Mouse (Mus musculus): ENCODE data around the gene Gadd45b. TPM values are rescaled to one million over a fixed set of nuclear protein-coding genes. Genes with fewer than 3 reads are reported as not detected.

The Gadd45b gene
- polyA plus RNA-seq, 1 experiment from 2014 or later, result 1.6 TPM

GRCm38 (mm10) chr10:80931695-80932094 is 1.8 kb downstream of the Gadd45b start:
- peaks cover 76% of the 10 kb centered on the region for H3K27me3 ChIP-seq (replicated peaks)

GRCm38 (mm10) chr10:80932206-80932605 is 2.3 kb downstream of the Gadd45b start:
- no peaks in the 10 kb centered on the region for H3K36me3 ChIP-seq
- WGBS (ENCODE audit: insufficient replicate concordance), result under 1% methylated on average over 20 of the region's 20 CpGs
- ATAC-seq, result no peak
- H3K27me3 ChIP-seq (replicated peaks), result peaks cover 81% of the 10 kb centered on the region
- H3K27ac ChIP-seq, result no peak overlapping the region
- no peaks in the 10 kb centered on the region for H3K9me3 ChIP-seq (replicated peaks)
- H3K4me1 ChIP-seq, result peaks cover 72% of the 10 kb centered on the region
- H3K4me3 ChIP-seq, result peak overlapping the region; percentile 55
- peak overlapping the region; percentile 95 for H3K4me2 ChIP-seq
- peak overlapping the region; percentile 46 for H3K9ac ChIP-seq

More at GRCm38 (mm10) chr10:80931695-80932094, 1.8 kb downstream of the Gadd45b start:
- Histone ChIP-seq H3K9ac (peak overlapping the region; percentile 12; the same call in 1 of the 2 replicates), H3K9me3 (replicated peaks) (no peaks in the 10 kb centered on the region), H3K27ac (no peak overlapping the region), H3K4me3 (peak overlapping the region; percentile 55), H3K36me3 (no peaks in the 10 kb centered on the region), H3K4me2 (peak overlapping the region; percentile 95), H3K4me1 (peaks cover 67% of the 10 kb centered on the region)
- no peak for ATAC-seq
- WGBS (ENCODE audit: insufficient replicate concordance), result 5% methylated on average over 26 of the region's 26 CpGs

- 1% methylated on average over 17 of the region's 17 CpGs for WGBS (ENCODE audit: insufficient replicate concordance)
- Histone ChIP-seq H3K9ac (peak overlapping the region; percentile 46; the same call in 1 of the 2 replicates), H3K27me3 (replicated peaks) (peaks cover 88% of the 10 kb centered on the region), H3K4me3 (peak overlapping the region; percentile 55), H3K4me1 (peaks cover 79% of the 10 kb centered on the region), H3K27ac (no peak overlapping the region), H3K9me3 (replicated peaks) (no peaks in the 10 kb centered on the region), H3K4me2 (peak overlapping the region; percentile 95), H3K36me3 (no peaks in the 10 kb centered on the region)
- ATAC-seq, result no peak
Observed at GRCm38 (mm10) chr10:80932700-80933420, 3.0 kb downstream of the Gadd45b start.

- no peak for ATAC-seq
- Histone ChIP-seq H3K9ac (no peak overlapping the region), H3K27me3 (replicated peaks) (peaks cover 94% of the 10 kb centered on the region), H3K4me1 (peaks cover 80% of the 10 kb centered on the region), H3K4me2 (peak overlapping the region; percentile 95), H3K36me3 (no peaks in the 10 kb centered on the region), H3K9me3 (replicated peaks) (no peaks in the 10 kb centered on the region), H3K4me3 (peak overlapping the region; percentile 55; the same call in 1 of the 2 replicates), H3K27ac (no peak overlapping the region)
- 3% methylated on average over 21 of the region's 21 CpGs for WGBS (ENCODE audit: insufficient replicate concordance)
Observed at GRCm38 (mm10) chr10:80933421-80933979, 3.6 kb downstream of the Gadd45b start.

GRCm38 (mm10) chr10:80934136-80934985 is 4.5 kb downstream of the Gadd45b start:
- peaks cover 78% of the 10 kb centered on the region for H3K4me1 ChIP-seq
- H3K9ac ChIP-seq, result no peak overlapping the region
- peaks cover 95% of the 10 kb centered on the region for H3K27me3 ChIP-seq (replicated peaks)
- peak overlapping the region; percentile 95; the same call in 1 of the 2 replicates for H3K4me2 ChIP-seq
- no peaks in the 10 kb centered on the region for H3K9me3 ChIP-seq (replicated peaks)
- H3K27ac ChIP-seq, result no peak overlapping the region
- no peak overlapping the region for H3K4me3 ChIP-seq
- ATAC-seq, result no peak
- no peaks in the 10 kb centered on the region for H3K36me3 ChIP-seq
- WGBS (ENCODE audit: insufficient replicate concordance), result 48% methylated on average over 14 of the region's 14 CpGs

- 12% methylated on average over 3 of the region's 3 CpGs for WGBS (ENCODE audit: insufficient replicate concordance)
- Histone ChIP-seq H3K36me3 (no peaks in the 10 kb centered on the region), H3K4me1 (peaks cover 81% of the 10 kb centered on the region), H3K4me2 (0 out of 2 replicates have a peak overlapping the region, but pooled peaks have one; percentile 60), H3K4me3 (no peak overlapping the region), H3K27me3 (replicated peaks) (peaks cover 95% of the 10 kb centered on the region), H3K9ac (no peak overlapping the region), H3K27ac (no peak overlapping the region), H3K9me3 (replicated peaks) (no peaks in the 10 kb centered on the region)
- no peak for ATAC-seq
Observed at GRCm38 (mm10) chr10:80935241-80935640, 5.4 kb downstream of the Gadd45b start.

GRCm38 (mm10) chr10:80935698-80936097 is 5.8 kb downstream of the Gadd45b start:
- Histone ChIP-seq H3K4me3 (no peak overlapping the region), H3K4me2 (peak overlapping the region; percentile 60), H3K4me1 (peaks cover 81% of the 10 kb centered on the region), H3K27me3 (replicated peaks) (peaks cover 95% of the 10 kb centered on the region), H3K9me3 (replicated peaks) (no peaks in the 10 kb centered on the region), H3K36me3 (no peaks in the 10 kb centered on the region), H3K27ac (no peak overlapping the region), H3K9ac (no peak overlapping the region)
- 9% methylated on average over 17 of the region's 17 CpGs for WGBS (ENCODE audit: insufficient replicate concordance)
- no peak for ATAC-seq

- Histone ChIP-seq H3K9ac (no peak overlapping the region), H3K4me3 (peak overlapping the region; percentile 30), H3K4me1 (peaks cover 81% of the 10 kb centered on the region), H3K4me2 (peak overlapping the region; percentile 60), H3K9me3 (replicated peaks) (no peaks in the 10 kb centered on the region), H3K27me3 (replicated peaks) (peaks cover 95% of the 10 kb centered on the region), H3K27ac (no peak overlapping the region), H3K36me3 (no peaks in the 10 kb centered on the region)
- ATAC-seq, result no peak
- 5% methylated on average over 37 of the region's 37 CpGs for WGBS (ENCODE audit: insufficient replicate concordance)
Observed at GRCm38 (mm10) chr10:80936135-80936809, 6.4 kb downstream of the Gadd45b start.

GRCm38 (mm10) chr10:80936810-80937164 is 6.9 kb downstream of the Gadd45b start:
- Histone ChIP-seq H3K9ac (no peak overlapping the region), H3K27ac (no peak overlapping the region), H3K4me1 (peaks cover 79% of the 10 kb centered on the region), H3K36me3 (no peaks in the 10 kb centered on the region), H3K4me2 (peak overlapping the region; percentile 60), H3K9me3 (replicated peaks) (no peaks in the 10 kb centered on the region), H3K4me3 (peak overlapping the region; percentile 30), H3K27me3 (replicated peaks) (peaks cover 92% of the 10 kb centered on the region)
- no peak for ATAC-seq
- 9% methylated on average over 6 of the region's 6 CpGs for WGBS (ENCODE audit: insufficient replicate concordance)

GRCm38 (mm10) chr10:80937646-80938045 is 7.8 kb downstream of the Gadd45b start:
- Histone ChIP-seq H3K9ac (no peak overlapping the region), H3K27me3 (replicated peaks) (peaks cover 83% of the 10 kb centered on the region), H3K4me2 (no peak overlapping the region), H3K27ac (no peak overlapping the region), H3K4me3 (no peak overlapping the region), H3K4me1 (peaks cover 72% of the 10 kb centered on the region), H3K36me3 (no peaks in the 10 kb centered on the region), H3K9me3 (replicated peaks) (no peaks in the 10 kb centered on the region)
- WGBS (ENCODE audit: insufficient replicate concordance), result 37% methylated on average over 8 of the region's 8 CpGs
- ATAC-seq, result no peak

GRCm38 (mm10) chr10:80938831-80939550 is 9.1 kb downstream of the Gadd45b start:
- Histone ChIP-seq H3K27me3 (replicated peaks) (peaks cover 75% of the 10 kb centered on the region), H3K9ac (no peak overlapping the region)

More at GRCm38 (mm10) chr10:80938831-80939550, 9.1 kb downstream of the Gadd45b start:
- Histone ChIP-seq H3K9me3 (replicated peaks) (no peaks in the 10 kb centered on the region), H3K4me1 (peaks cover 61% of the 10 kb centered on the region), H3K4me3 (peak overlapping the region; percentile 49), H3K36me3 (no peaks in the 10 kb centered on the region), H3K27ac (no peak overlapping the region), H3K4me2 (peak overlapping the region; percentile 78)
- ATAC-seq, result 0 out of 2 replicates have a peak, but pooled peaks have one; percentile 8
- 12% methylated on average over 15 of the region's 15 CpGs for WGBS (ENCODE audit: insufficient replicate concordance)

Measured in liver, embryonic 12.5 days (tissue).